Mouse (Mus musculus): ENCODE data around the gene Gm21764. TPM values are rescaled to one million over a fixed set of nuclear protein-coding genes. Genes with fewer than 3 reads are reported as not detected.

The Gm21764 gene
- not detected in 2 replicates for polyA plus RNA-seq (2012; ENCODE audit: low replicate concordance)

GRCm38 (mm10) chrY:18061712-18062111 lies at the start of gene Gm21764:
Gene Gm21764, minus strand, starts transcription at chrY:18061812.

GRCm38 (mm10) chrY:18088816-18089215 lies 27.2 kb upstream of the Gm21764 start, which contains the start of gene Ssty1:
Gene Ssty1, plus strand, starts transcription at chrY:18089116.

Other genes with a start within 250 kb of the Gm21764 start
- gene Gm21904, start 215.5 kb downstream of the Gm21764 start, polyA plus RNA-seq (2012; ENCODE audit: low replicate concordance) = not detected in 2 replicates
- not detected in 2 replicates for gene Gm20772, start 187.1 kb downstream of the Gm21764 start, polyA plus RNA-seq (2012; ENCODE audit: low replicate concordance)
- gene Gm20831, start 187.1 kb downstream of the Gm21764 start, polyA plus RNA-seq (2012; ENCODE audit: low replicate concordance) = not detected in 2 replicates
- gene Srsy, start 124.5 kb downstream of the Gm21764 start, polyA plus RNA-seq (2012; ENCODE audit: low replicate concordance) = not detected in 2 replicates
- gene Ssty1, start 27.3 kb upstream of the Gm21764 start, polyA plus RNA-seq (2012; ENCODE audit: low replicate concordance) = not detected in 2 replicates

All from leukemia stem cell, adult 10-12 weeks (primary cell).